Mouse (Mus musculus): ENCODE data around the gene Fga. TPM values are rescaled to one million over a fixed set of nuclear protein-coding genes. Genes with fewer than 3 reads are reported as not detected.
A peak's percentile ranks its signal among the peaks of the same experiment; 100 is the strongest.

Fga gene
- not detected for total RNA-seq (2021)
- long read RNA-seq, experiment 1 = 0 reads
- long read RNA-seq, experiment 2 = 0 reads

- no peak for DNase-seq
Measured at GRCm38 (mm10) chr3:83025475-83026301, at the start of gene Fga. Fga (plus strand) TSS chr3:83026076.

- DNase-seq = peak; percentile 56
Measured at GRCm38 (mm10) chr3:82980818-82981217, 45.1 kb upstream of the Fga start.

- DNase-seq = no peak
Measured at GRCm38 (mm10) chr3:82981861-82982260, 44.0 kb upstream of the Fga start.

- DNase-seq = no peak
Measured at GRCm38 (mm10) chr3:82984840-82985239, 41.0 kb upstream of the Fga start.

GRCm38 (mm10) chr3:82991963-82992362 lies 33.9 kb upstream of the Fga start:
- DNase-seq = no peak

- DNase-seq = no peak
Measured at GRCm38 (mm10) chr3:82992956-82993355, 32.9 kb upstream of the Fga start.

- DNase-seq = peak; percentile 16
Measured at GRCm38 (mm10) chr3:82995368-82995767, 30.5 kb upstream of the Fga start.

GRCm38 (mm10) chr3:82996656-82997055 lies 29.2 kb upstream of the Fga start:
- no peak for DNase-seq

GRCm38 (mm10) chr3:82998772-82999463 lies 27.0 kb upstream of the Fga start:
- DNase-seq = no peak

- no peak for DNase-seq
Measured at GRCm38 (mm10) chr3:82999995-83000394, 25.9 kb upstream of the Fga start.

GRCm38 (mm10) chr3:83002191-83002590 lies 23.7 kb upstream of the Fga start:
- DNase-seq = no peak

- DNase-seq = no peak
Measured at GRCm38 (mm10) chr3:83003068-83003467, 22.8 kb upstream of the Fga start.

GRCm38 (mm10) chr3:83004801-83005200 lies 21.1 kb upstream of the Fga start:
- DNase-seq = no peak

- DNase-seq = no peak
Measured at GRCm38 (mm10) chr3:83007557-83007956, 18.3 kb upstream of the Fga start, which contains the start of gene Fgg. Fgg (plus strand) TSS chr3:83007724.

GRCm38 (mm10) chr3:83010291-83010690 lies 15.6 kb upstream of the Fga start:
- DNase-seq = no peak

GRCm38 (mm10) chr3:83011136-83011535 lies 14.7 kb upstream of the Fga start:
- no peak for DNase-seq

- DNase-seq = no peak
Measured at GRCm38 (mm10) chr3:83011565-83011964, 14.3 kb upstream of the Fga start.

GRCm38 (mm10) chr3:83012636-83013035 lies 13.2 kb upstream of the Fga start:
- no peak for DNase-seq

GRCm38 (mm10) chr3:83013951-83014350 lies 11.9 kb upstream of the Fga start:
- no peak for DNase-seq

GRCm38 (mm10) chr3:83016236-83016635 lies 9.6 kb upstream of the Fga start:
- no peak for DNase-seq

GRCm38 (mm10) chr3:83020387-83020786 lies 5.5 kb upstream of the Fga start:
- no peak for DNase-seq

GRCm38 (mm10) chr3:83021176-83021575 lies 4.7 kb upstream of the Fga start:
- no peak for DNase-seq

- no peak for DNase-seq
Measured at GRCm38 (mm10) chr3:83025036-83025435, 840 bp upstream of the Fga start.

Data from gastrocnemius, postnatal 25 days (tissue).